Comparison of ENCODE assay signal across 26 mouse cellular contexts in the genomic region with DNA sequence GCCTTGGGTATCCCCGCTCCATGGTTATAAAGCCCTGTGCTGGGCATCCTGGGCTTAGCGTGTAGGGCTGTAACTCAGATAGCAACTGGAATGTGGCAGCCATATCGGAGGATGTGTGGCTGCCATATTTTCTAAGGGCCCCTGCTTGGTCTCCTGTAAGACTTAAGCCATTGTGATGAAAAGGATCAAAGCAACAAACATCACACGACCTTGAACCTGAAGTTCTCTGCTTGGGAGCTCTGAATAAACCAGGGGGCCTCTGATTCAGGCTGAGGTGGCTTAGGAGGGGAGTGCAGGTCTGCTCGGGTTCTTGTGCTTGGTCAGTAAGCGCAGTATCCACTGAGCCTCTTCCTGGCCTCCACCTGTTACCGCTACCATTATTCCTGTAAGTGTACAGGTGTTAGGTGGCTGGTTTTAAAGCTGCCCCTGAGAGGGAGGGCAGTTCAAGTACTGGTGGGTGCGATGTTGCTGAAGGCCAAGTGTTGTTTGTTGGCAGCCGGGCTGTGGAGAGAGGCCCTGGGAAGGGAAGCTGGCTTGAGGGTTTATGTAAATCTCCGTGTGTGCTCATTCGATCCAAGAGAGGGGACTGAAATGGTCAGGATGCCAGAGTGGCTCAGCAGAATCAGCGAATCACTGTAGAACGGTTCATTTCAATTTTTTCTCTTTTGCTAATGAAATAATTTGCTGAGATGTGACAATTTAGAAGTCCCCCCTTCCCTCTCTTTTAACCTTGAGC.
DNase-seq lines count a peak whose midpoint lies in the region; ATAC-seq and TF ChIP-seq lines count a peak whose summit lies in the region.
"Had no signal": no experiment of that assay in that cellular context is flagged by ENCODE, and none has a peak within 500 bp of the region (broad histone marks: within the 10 kb centered on the region; RNA-seq: fewer than 3 reads in every experiment).

No protein-coding gene starts in this region.

- TF ChIP-seq CTCF in E14TG2a.4 (conservative IDR thresholded peaks at IDR 0.05; ENCODE audit: low read length): no peak

- no peak for DNase-seq in forebrain, embryonic 11.5 days (ENCODE audit: low spot score)
- peak; percentile 88 for DNase-seq in R1 (ENCODE audit: low read depth, low spot score)
- DNase-seq in left cerebral cortex, postnatal 14 days (ENCODE audit: low spot score in 2 of 2): no peak
- no peak for DNase-seq in embryonic facial prominence, embryonic 10.5 days (ENCODE audit: low spot score)
- DNase-seq: adrenal gland, postnatal 25 days; cerebellum, adult 18-20 months; gastrocnemius, adult 2 months; gastrocnemius, postnatal 36 days; heart, adult 18-20 months; kidney, adult 9 months; layer of hippocampus, adult 9-11 months; lung, embryonic 14.5 days; retina, postnatal 1 day; thymus, adult 18-20 months had no signal

- peaks cover 25% of the 10 kb centered on the region for H3K4me1 ChIP-seq in forebrain, embryonic 15.5 days
- H3K4me1 ChIP-seq in forebrain, embryonic 11.5 days (replicated peaks; ENCODE audit: control insufficient read depth, insufficient read depth, low read length): peaks cover 9% of the 10 kb centered on the region
- H3K4me1 ChIP-seq in intestine, embryonic 16.5 days (ENCODE audit: control insufficient read depth, insufficient read depth, low read length): peaks cover 18% of the 10 kb centered on the region
- H3K4me1 ChIP-seq in intestine, embryonic 15.5 days (replicated peaks): peaks cover 9% of the 10 kb centered on the region
- peaks cover 80% of the 10 kb centered on the region for H3K4me1 ChIP-seq in E14TG2a.4 (replicated peaks; ENCODE audit: low read depth, low read length)
- peaks cover 37% of the 10 kb centered on the region for H3K4me1 ChIP-seq in embryonic facial prominence, embryonic 10.5 days
- H3K4me1 ChIP-seq: liver, embryonic 15.5 days had no signal

- ATAC-seq in forebrain, embryonic 15.5 days (replicated peaks): 0 out of 2 replicates have a peak, but pooled peaks have one; percentile 30
- ATAC-seq in forebrain, embryonic 11.5 days (replicated peaks; ENCODE audit: low FRiP score): no peak
- no peak for ATAC-seq in intestine, embryonic 16.5 days
- ATAC-seq in intestine, embryonic 15.5 days: no peak
- ATAC-seq: midbrain, embryonic 13.5 days had no signal

- H3K4me2 ChIP-seq in forebrain, embryonic 15.5 days (replicated peaks): no peak overlapping the region
- H3K4me2 ChIP-seq in forebrain, embryonic 11.5 days (ENCODE audit: low read depth, low read length, severe bottlenecking): no peak overlapping the region
- H3K4me2 ChIP-seq in intestine, embryonic 16.5 days (ENCODE audit: low read depth, low read length): no peak overlapping the region
- no peak overlapping the region for H3K4me2 ChIP-seq in intestine, embryonic 15.5 days (replicated peaks)
- H3K4me2 ChIP-seq: heart, embryonic 12.5 days; hindbrain, embryonic 15.5 days; limb, embryonic 12.5 days; liver, embryonic 15.5 days; lung, embryonic 14.5 days; midbrain, embryonic 13.5 days; neural tube, embryonic 15.5 days had no signal

- H3K36me3 ChIP-seq in forebrain, embryonic 15.5 days: no peaks in the 10 kb centered on the region
- no peaks in the 10 kb centered on the region for H3K36me3 ChIP-seq in forebrain, embryonic 11.5 days (ENCODE audit: control insufficient read depth, insufficient read depth, low read length)
- no peaks in the 10 kb centered on the region for H3K36me3 ChIP-seq in intestine, embryonic 16.5 days (ENCODE audit: control insufficient read depth, insufficient read depth, low read length)
- H3K36me3 ChIP-seq in intestine, embryonic 15.5 days: no peaks in the 10 kb centered on the region
- peaks cover 10% of the 10 kb centered on the region for H3K36me3 ChIP-seq in E14TG2a.4 (ENCODE audit: insufficient read depth, low read length)
- no peaks in the 10 kb centered on the region for H3K36me3 ChIP-seq in embryonic facial prominence, embryonic 10.5 days (replicated peaks)
- H3K36me3 ChIP-seq: heart, embryonic 12.5 days; hindbrain, embryonic 15.5 days; limb, embryonic 12.5 days; liver, embryonic 15.5 days; midbrain, embryonic 13.5 days; neural tube, embryonic 15.5 days had no signal

- intact Hi-C loops in left cerebral cortex, postnatal 14 days (cut with DNase I): no loop called here

- WGBS in forebrain, embryonic 15.5 days: 69% methylated on average over 13 of the region's 13 CpGs
- WGBS in forebrain, embryonic 11.5 days: 91% methylated on average over 13 of the region's 13 CpGs
- 81% methylated on average over 13 of the region's 13 CpGs for WGBS in intestine, embryonic 16.5 days
- 84% methylated on average over 13 of the region's 13 CpGs for whole genome bisulfite sequencing in intestine, embryonic 15.5 days
- WGBS in embryonic facial prominence, embryonic 10.5 days: 91% methylated on average over 13 of the region's 13 CpGs

- H3K27me3 ChIP-seq in forebrain, embryonic 15.5 days: no peaks in the 10 kb centered on the region
- H3K27me3 ChIP-seq in forebrain, embryonic 11.5 days (ENCODE audit: control insufficient read depth, insufficient read depth, low read length): no peaks in the 10 kb centered on the region
- no peaks in the 10 kb centered on the region for H3K27me3 ChIP-seq in intestine, embryonic 16.5 days (replicated peaks; ENCODE audit: control insufficient read depth, insufficient read depth, low read length)
- no peaks in the 10 kb centered on the region for H3K27me3 ChIP-seq in intestine, embryonic 15.5 days (replicated peaks)
- no peaks in the 10 kb centered on the region for H3K27me3 ChIP-seq in E14TG2a.4 (ENCODE audit: insufficient read depth, low read length)
- H3K27me3 ChIP-seq in embryonic facial prominence, embryonic 10.5 days (replicated peaks; ENCODE audit: low read depth, poor library complexity, severe bottlenecking): no peaks in the 10 kb centered on the region
- H3K27me3 ChIP-seq: heart, embryonic 12.5 days; hindbrain, embryonic 15.5 days; limb, embryonic 12.5 days; liver, embryonic 15.5 days; midbrain, embryonic 13.5 days; neural tube, embryonic 15.5 days had no signal

- no peak overlapping the region for H3K9ac ChIP-seq in forebrain, embryonic 15.5 days (replicated peaks)
- no peak overlapping the region for H3K9ac ChIP-seq in forebrain, embryonic 11.5 days (ENCODE audit: low read length)
- no peak overlapping the region for H3K9ac ChIP-seq in intestine, embryonic 16.5 days (ENCODE audit: low read depth, low read length)
- no peak overlapping the region for H3K9ac ChIP-seq in intestine, embryonic 15.5 days
- H3K9ac ChIP-seq: heart, embryonic 12.5 days; hindbrain, embryonic 15.5 days; limb, embryonic 12.5 days; liver, embryonic 15.5 days; lung, embryonic 14.5 days; midbrain, embryonic 13.5 days; neural tube, embryonic 15.5 days had no signal

- H3K27ac ChIP-seq in forebrain, embryonic 15.5 days (replicated peaks): no peak overlapping the region
- H3K27ac ChIP-seq in forebrain, embryonic 11.5 days (ENCODE audit: low read depth, low read length): no peak overlapping the region
- peak overlapping the region; percentile 7; the same call in 1 of the 2 replicates for H3K27ac ChIP-seq in intestine, embryonic 16.5 days (ENCODE audit: low read length)
- H3K27ac ChIP-seq in intestine, embryonic 15.5 days: no peak overlapping the region
- no peak overlapping the region for H3K27ac ChIP-seq in embryonic facial prominence, embryonic 10.5 days (replicated peaks)
- H3K27ac ChIP-seq: gastrocnemius, adult 2 months; hindbrain, embryonic 15.5 days; limb, embryonic 12.5 days; liver, embryonic 15.5 days; macrophage; midbrain, embryonic 13.5 days; neural tube, embryonic 15.5 days; stomach, postnatal 0 days had no signal

- no peaks in the 10 kb centered on the region for H3K9me3 ChIP-seq in forebrain, embryonic 15.5 days
- H3K9me3 ChIP-seq in forebrain, embryonic 11.5 days (ENCODE audit: control insufficient read depth, low read length): no peaks in the 10 kb centered on the region
- H3K9me3 ChIP-seq in intestine, embryonic 16.5 days (ENCODE audit: control insufficient read depth, low read length): no peaks in the 10 kb centered on the region
- H3K9me3 ChIP-seq in intestine, embryonic 15.5 days: no peaks in the 10 kb centered on the region
- H3K9me3 ChIP-seq in E14TG2a.4 (ENCODE audit: low read length): no peaks in the 10 kb centered on the region
- no peaks in the 10 kb centered on the region for H3K9me3 ChIP-seq in embryonic facial prominence, embryonic 10.5 days
- H3K9me3 ChIP-seq: heart, embryonic 12.5 days; hindbrain, embryonic 15.5 days; limb, embryonic 12.5 days; liver, embryonic 15.5 days; midbrain, embryonic 13.5 days; neural tube, embryonic 15.5 days had no signal

- no peak overlapping the region for H3K4me3 ChIP-seq in forebrain, embryonic 15.5 days
- H3K4me3 ChIP-seq in forebrain, embryonic 11.5 days (ENCODE audit: low read depth, low read length): no peak overlapping the region
- H3K4me3 ChIP-seq in intestine, embryonic 16.5 days (ENCODE audit: low read length): no peak overlapping the region
- no peak overlapping the region for H3K4me3 ChIP-seq in intestine, embryonic 15.5 days (replicated peaks)
- peak overlapping the region; percentile 5; the same call in 1 of the 2 replicates for H3K4me3 ChIP-seq in E14TG2a.4 (replicated peaks; ENCODE audit: low read length)
- no peak overlapping the region for H3K4me3 ChIP-seq in embryonic facial prominence, embryonic 10.5 days
- H3K4me3 ChIP-seq: gastrocnemius, adult 2 months; heart, embryonic 12.5 days; hindbrain, embryonic 15.5 days; limb, embryonic 12.5 days; liver, embryonic 15.5 days; midbrain, embryonic 13.5 days; neural tube, embryonic 15.5 days had no signal
